Mouse (Mus musculus): ENCODE measurements at regions not wholly inside any gene's neighbourhood (a gene's known extent, or its start where the extent isn't known, plus 50 kb on each side); places are given as distances from the start of the nearest gene placed in this dataset.

DNA sequence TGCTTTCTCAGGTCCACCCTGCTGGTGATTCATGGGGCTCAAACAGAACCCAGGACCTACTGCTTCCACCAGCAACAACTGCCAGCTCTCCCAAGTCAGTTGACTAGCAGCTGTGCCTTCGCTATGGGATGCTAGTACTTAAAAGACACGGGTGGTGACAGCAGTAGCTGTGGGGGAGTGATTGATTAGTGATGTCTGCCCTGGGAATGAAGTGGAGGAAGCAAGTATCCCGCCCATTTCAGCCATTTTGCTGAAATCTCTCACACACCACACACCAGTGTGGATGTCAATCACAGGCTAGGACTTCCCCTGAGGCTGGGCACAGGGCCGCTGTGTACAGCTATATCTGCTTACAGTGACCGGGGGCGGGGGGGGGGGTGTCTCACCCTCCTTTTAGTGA is 153.2 kb downstream of the Matn1 start:
- no peak for DNase-seq (ENCODE audit: low read depth)

DNA sequence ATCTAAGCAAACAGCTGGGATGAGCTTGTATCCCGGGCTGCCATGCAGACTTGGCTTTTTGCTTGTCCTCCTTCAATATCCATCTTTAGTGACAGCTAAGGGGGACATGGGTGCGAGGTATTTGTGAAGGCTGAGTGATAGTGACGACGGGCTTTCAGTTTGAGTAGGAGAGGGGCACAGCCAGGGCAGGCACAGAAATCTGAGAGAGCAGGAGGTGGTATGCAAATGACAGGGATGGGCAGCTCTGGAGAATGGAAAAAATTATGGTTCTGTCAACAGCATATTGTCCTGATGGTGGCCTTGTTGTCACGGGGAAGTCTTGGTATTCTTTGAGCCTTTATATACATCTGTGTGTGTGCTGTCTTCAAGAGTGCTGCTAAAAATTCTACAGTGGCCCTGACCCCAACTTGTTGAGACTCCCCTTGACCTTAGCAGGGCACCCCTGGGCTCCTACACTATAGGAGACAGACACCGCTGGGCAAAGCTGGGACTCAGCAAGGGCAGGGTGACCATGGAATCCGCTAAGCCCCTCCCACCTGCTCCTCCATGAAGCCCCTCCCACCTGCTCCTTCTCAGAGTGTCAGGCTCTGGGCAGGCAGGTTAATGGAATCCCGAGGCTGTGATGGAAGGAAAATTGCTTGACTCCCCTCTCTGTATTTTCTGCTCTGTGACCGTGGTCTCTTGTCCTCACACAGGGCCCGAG is 156.1 kb downstream of the Matn1 start:
- DNase-seq (ENCODE audit: low read depth) = no peak

DNA sequence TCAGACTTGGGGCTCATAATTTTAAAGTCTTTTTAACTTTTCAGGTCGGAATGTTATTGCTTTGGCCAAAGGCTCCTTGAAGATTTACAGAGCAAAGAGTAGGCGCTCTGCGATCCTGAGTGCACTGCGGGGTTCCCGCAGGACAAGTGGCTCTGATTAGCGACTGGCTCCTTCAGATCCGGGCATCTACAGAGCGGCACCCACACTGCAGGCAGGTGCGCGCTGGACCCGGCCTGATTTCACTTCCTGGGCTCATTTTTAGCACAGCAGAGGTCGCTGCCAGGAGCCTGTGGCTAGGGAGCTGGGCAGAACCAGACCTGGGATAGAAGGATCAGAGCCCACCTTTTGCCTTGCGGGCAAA is 156.6 kb downstream of the Matn1 start:
- DNase-seq (ENCODE audit: low read depth) = no peak

DNA sequence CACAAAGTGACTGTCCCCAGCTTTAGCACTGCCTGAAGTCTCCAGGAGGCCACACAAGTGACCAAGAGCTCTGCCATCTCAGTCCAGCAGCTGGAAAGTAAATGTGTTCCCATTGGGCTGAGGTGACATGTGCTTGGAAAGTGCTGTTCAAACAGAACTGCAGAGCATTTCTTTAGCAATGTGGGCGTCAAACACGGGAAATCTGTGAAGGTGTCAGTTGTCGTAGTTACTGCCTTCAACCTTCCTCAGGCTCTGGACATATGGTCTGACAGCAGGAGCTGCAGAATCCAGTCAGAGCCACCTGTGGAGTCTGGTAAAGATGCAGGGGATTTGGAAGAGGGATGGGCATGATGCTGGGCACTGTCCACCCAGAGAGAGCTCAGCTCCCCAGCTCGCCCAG is 158.0 kb downstream of the Matn1 start:
- DNase-seq (ENCODE audit: low read depth) = no peak

DNA sequence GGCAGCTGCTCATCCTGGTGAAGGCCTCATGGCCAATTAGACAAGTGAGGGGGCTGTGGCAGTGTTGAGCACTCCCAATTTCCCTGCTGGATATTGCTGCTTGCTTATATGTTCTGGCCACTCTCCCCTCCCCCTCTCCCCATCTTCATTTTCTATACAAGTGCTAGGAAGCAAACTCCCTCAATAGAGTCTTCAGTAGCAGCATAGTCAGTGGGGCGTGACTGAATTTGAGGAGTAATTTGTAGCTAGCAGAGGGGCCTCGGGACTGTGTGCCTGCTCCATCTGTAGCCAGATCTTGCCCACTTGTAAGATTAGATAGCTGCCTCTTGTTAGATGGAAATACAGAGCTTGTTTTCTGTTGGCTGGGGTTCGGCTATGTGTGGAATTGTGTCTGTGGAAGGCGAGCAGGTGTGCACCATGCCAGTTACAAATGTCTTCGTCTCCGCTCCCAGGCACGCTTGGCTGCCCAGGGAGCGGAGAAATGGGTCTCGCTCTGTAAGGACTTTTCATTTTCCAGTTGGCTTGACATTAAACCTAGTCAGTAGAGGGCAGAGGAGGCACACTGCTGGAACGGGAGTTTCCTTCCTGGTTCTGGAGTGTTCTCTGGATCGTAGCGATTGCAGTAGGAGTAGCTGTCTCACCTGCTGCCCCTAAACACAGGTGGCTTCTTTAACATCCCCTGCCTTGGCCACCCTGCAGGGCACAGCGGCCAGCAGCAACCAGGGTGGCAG is 163.1 kb downstream of the Matn1 start:
- no peak for DNase-seq (ENCODE audit: low read depth)

DNA sequence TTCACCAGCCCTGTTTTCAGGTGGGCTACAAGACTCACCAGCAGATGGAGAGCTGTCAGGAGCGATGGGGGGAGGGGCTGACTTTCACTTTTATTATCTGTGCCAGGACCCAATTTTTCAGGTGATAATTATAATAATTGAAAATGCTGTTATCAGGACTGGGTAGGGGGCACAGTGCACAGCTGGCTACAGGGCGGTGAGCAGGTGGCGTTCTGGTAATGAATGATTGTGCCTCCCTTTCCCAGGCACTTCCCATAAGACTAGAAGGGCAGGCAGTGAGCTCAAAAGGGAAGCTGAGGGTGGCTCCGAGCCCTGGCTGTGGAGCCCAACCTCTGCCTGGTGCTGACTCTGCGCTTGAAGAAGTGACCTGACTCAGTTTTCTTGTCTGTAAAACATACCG is 168.4 kb downstream of the Matn1 start:
- DNase-seq (ENCODE audit: low read depth) = no peak

DNA sequence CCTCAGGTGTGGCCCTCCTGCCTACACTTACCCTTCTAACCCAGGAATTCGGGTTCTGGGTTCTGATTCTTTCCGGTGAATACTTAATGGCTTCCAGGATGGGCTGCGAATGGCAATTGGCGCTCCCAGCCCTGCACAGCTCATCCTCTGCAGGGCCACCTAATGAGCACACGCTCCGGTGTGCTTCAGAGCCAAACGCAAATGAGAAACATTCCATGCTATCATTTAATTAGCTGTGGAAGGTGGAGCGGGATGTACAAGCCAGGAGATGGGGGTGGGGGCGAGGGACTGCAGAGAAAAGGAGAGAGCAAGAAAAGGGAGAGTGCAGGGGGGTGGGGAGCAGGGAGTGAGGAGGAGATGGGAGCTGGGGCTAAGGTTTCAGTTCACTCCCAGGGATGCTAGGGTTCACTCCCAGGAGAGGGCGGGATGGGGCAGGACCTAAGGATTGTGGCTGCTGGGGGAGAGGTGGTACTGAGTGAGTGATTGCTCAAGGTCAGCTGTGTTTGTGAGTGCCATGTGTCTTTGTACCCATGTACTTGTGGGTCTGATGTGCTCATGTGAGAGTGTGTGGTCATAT is 169.6 kb downstream of the Matn1 start:
- DNase-seq (ENCODE audit: low read depth) = no peak

DNA sequence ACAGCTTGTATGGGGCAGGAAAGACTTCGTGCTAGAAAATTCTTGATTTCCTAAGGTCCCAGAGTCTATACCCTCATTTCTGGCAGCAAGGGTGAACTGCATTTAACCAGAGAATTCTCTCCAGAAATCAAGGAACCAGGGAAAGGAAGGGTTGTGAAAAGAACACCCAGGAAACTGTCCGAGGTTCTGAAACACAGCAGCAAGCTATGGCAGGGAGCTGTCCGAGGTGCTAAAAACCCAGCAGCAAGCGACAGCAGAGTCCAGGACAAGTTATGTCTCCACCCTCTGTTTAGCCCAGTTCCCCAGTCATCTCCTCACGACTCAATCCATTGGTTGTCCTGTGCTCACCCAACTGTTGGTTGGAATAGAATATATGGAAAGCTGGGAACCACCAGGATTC is 171.1 kb downstream of the Matn1 start:
- peak; percentile 37 for DNase-seq (ENCODE audit: low read depth)

DNA sequence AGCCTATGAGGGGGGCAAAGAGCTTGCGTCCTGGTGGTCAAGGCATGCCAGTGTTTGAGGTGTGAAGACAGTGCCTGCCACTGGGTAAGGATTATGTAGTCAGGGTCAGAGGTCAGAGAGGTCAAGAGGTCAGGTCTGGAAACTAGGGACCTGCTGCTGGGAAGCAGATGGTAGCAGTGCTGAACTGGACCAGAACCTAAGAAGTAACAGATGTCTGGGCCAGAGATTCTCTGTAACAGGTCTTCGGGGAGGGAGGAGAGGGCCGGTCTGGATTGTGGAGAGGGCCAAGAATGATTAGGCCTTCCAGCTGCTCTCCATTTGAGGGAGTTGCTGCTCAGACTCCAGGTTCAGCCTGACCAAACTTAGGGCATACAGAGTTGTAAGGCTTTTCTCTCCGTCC is 174.4 kb downstream of the Matn1 start:
- no peak for DNase-seq (ENCODE audit: low read depth)

DNA sequence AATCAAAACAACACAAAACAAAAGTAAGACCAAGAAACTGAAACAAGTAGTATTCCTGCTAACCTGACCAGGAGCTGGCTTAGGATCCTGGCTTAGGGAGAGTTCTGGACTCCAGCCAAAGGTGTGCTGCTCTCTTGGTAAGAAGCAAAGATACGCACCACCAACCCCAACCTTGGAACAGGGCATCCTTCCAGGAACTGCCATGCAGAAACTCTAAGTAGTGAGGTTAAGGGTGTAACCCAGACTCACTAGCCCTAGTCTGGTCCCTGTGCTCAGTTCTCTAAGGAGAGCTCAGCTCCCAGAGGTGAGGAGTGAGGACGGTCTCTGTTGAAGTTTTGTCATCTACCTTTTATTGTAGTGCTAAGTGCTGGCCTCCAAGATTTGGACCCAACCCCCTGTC is 175.4 kb downstream of the Matn1 start:
- no peak for DNase-seq (ENCODE audit: low read depth)

DNA sequence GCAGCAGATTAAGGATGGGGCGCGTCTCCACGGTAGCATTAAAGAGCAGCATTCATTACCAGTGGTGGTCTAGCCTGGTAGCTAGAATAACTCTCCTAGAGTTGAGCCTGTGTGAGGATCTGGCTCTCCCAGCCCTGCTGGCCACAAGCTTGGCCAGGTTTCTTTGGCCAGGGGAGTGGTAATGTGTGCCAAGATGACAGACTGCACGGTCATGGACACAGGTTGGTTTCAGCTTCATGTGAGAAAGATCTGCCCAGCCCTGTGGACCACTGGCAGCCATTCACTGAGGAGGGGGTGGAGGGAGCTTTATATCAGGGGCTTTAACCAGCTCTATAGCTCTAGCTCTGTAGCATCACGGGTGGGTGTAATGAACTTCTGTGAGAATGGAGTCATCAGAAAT is 176.5 kb downstream of the Matn1 start:
- no peak for DNase-seq (ENCODE audit: low read depth)

DNA sequence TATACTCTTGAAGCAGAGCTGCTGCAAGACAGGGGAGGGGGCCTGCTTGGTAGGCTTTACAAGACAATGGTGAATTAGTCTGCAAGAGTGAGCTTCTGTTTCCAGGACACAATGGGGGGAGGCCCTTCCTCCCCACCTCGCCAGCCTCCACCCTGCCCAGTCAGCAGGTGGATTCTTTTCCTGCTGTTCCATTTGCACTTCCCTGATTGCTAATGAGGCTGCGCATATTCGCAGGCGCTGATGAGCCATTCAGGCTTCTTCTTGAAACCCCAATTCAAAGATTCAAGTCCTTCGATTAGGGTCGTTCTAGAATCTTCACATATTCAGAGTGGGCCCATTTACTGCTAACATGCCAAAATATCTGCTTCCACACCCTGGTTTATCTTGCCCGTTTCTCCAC is 181.8 kb downstream of the Matn1 start:
- no peak for DNase-seq (ENCODE audit: low read depth)

DNA sequence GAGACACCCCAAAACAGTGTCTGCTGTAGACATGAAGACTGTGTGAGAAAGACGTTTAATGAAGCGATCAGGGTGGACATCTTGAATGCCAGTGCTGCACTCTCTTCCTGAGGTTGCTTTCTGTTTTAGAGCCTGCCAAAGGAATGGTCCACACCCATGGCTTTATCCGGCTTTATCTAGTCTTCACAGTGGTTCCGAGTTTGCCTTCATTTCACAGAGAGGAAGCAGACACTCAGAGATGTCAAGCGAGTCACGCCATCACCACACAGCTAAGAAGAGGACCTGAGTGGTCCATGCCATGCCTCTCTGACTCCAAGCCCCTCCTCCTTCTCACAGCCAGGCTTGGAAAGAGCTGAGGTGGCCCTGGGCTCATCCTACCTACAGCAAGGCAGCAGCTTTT is 182.7 kb downstream of the Matn1 start:
- no peak for DNase-seq (ENCODE audit: low read depth)

DNA sequence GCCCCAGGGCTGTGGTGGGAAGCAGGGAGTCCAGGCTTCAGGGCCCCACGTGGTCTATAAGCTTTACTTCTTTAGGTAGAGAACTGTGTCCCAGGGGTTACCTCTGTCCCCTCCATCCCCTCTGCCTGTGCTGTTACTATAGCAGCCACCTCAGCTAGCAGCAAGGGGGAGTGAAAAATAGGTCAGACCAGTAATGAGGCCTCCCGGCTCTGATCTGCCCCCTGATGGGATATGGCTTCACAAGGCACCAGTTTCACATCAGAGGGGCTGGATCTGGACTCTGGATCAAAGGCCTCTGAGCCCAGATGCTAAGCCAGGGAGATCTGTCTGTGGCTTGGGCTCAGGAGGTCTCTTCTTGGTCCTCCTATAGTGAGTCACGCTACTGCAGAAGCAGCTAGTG is 184.5 kb downstream of the Matn1 start:
- no peak for DNase-seq (ENCODE audit: low read depth)

DNA sequence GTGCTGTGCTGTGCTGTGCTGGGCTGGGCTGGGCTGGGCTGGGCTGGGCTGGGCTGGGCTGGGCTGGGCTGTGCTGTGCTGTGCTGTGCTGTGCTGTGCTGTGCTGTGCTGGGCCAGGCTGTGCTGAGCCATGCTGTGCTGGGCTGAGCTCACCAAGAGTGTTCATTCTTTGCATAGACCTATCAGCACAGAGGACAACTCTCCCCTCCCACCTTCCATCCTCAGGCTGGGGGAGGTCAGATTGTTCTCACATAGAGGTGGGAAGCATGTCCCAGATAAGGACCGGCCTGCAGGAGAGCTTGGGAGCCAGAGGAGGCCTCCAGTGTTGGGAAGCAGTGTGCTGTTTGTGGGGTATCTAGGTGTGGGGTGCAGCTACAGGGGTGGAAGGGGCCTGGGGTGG is 188.0 kb downstream of the Matn1 start:
- no peak for DNase-seq (ENCODE audit: low read depth)

DNA sequence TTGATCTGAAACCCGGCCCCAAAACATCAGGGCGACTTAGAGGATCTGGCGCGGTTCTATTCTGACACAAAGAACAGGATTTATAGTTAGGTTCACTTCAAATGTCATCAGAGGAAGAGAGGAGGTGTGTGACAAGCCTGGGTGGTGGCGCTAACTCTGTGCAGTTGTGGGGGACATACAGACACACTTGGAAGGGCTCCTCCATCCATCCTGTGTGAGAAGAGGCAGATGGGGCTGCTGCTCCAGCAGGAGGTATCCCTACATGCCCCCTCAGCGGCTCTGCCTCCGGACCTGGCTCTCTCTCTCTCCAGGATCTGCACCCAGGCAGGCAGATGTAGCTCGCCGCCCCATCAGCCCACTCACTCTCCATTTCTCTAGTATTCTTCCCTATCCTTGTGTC is 188.6 kb downstream of the Matn1 start:
- DNase-seq (ENCODE audit: low read depth) = no peak

DNA sequence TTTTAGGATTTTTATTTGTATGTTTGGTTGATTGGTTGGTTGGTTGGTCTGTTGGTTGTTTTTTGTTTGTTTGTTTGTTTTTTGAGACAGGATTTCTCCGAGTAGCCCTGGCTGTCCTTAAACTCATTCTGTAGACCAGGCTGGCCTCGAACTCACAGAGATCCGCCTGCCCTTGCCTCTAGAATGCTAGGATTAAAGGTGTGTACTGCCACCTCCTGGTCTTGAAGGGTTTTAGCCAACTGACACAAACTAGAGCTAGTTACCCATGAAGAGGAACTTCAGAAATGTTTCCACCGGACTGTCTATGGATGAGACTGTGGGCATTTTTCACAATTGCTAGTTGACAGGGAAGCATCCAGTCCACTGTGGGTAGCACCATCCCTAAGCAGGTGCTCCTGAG is 191.7 kb downstream of the Matn1 start:
- DNase-seq (ENCODE audit: low read depth) = no peak

DNA sequence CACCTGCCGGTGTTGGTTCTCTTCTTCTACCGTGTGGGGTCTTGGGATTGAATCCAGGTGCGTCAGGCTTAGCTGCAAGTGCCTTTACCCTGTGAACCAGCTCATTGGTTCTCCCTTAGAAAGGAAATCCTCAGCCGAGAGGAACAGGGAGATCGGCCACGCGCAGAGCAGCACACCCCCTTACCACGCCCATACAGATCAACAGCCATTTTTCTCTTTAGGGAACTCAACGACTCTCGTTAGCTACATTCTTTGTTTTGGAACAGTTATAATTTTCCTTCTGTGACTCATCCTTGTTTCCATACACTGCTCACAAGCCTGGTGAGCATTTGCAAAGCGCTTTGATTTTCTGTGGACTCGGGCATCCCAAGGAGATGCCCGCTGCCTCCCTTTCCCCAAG is 194.7 kb downstream of the Matn1 start:
- DNase-seq (ENCODE audit: low read depth) = no peak

DNA sequence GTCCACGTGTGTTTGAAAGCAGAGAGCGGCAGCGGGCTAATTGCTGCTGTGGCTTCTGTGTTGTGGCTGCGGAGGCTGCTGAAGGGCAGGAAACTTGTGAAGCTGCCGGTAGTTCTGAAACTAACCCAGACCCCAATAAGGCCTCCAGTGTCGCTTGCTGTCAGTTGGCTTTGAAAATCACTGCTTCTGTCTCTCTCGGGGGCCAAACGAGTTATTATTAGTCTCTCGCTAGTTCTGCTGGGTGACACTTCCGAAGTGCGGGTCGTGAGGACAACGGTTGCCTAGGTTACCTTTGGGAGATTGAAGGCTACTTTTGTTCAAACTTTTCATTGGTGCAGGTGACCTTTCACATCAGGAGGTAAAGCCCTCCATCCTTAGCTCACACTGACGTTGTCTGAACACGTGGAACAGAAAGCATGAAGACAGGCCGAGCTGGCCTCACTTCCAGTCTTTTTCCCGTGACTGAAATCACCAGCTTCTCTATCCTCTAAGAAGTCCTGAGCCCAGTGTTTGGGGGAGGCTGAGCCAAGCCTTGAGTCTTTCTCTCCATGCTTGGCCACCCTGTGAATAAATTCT is 197.8 kb downstream of the Matn1 start:
- no peak for DNase-seq (ENCODE audit: low read depth)

DNA sequence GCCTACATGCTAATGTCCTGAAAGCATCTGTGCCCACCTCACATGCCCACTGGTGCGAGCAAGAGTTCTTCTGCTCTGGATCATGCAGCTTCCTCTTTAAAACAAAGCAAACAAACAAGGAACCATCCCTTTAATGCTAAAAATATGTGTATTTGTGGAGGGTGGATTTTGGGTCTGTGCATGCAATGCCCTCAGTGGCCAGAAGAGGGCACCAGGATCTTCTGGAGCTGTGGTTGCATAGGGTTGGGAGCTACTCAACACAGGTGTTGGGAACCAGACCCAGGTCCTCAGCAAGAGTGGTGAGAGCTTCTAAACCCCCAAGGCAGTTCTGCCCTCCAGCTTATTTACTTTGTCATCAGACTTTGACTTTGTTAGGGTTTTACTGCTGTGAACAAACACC is 201.3 kb downstream of the Matn1 start:
- DNase-seq (ENCODE audit: low read depth) = no peak

DNA sequence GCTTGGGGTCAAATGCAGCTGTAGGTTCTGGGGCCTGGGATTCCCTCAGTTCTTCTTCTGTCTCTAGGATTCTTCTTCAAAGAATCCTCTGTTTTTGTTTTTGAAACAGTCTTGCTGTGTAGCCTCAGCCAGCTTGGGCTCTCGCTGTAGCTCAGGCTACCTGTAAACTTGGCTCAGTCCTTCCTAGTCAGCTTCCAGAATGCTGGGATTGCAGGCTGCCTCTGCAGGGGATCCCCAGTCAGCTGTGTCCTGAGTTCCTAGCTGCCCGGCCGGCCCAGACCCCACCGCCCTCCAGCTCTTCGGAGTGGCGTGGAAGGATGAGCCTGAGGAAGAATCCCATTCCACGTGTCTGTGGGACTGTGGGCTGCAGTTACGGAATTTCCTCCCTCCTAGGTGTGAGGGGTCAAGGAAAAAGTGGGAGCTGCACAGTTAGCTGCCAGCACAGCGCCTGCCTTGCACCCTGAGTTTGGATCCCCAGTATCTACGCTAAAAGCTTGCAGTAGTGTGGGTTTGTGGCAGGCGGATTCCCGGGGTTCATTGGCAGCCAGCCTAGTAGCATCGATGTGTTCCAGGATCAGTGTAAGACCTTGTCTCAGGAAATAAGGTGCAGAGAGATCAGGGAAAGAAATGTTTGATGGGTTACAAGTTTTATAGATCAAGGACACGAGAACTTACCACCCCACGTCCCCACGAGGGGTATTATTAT is 204.0 kb downstream of the Matn1 start:
- DNase-seq (ENCODE audit: low read depth) = no peak

DNA sequence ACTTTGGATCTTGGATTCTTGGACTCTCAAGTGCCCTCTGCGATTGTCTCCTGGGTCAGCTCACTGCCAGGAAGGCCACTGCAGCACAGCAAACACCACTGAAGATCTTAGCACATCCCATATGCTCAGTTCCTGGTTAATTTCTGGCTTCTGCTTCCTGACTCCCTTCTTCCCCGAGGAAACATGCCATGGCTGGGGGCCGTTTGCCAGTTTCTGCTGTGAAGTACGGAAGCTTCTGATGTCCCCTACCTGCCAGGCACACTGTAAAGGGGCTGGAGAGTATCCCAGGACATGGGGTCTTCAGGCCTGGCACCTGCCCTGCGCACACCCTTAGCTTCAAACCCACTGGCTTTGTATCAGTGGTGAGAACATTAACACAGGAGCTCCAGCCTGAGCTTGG is 205.3 kb downstream of the Matn1 start:
- no peak for DNase-seq (ENCODE audit: low read depth)

DNA sequence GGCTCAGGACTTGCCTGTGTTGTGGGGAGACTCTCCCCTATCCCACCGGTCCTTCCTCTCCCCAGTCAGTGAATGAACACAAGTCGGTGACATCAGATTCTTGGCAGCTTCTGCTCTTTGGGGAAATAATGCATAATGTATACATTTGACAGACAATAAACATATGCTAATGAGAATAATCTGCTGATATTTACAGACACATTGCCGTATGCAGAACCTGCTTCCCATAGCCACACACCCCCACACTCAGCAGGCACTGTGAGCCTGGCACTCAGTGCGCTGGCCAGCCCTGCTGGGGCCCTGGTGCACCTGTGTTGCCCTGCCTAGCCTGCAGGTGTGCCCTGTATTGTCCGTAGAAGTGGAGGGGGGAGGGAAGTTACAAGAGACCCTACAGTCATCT is 215.5 kb downstream of the Matn1 start:
- no peak for DNase-seq (ENCODE audit: low read depth)
